Mouse (Mus musculus) small intestine, adult 2 months (tissue): ENCODE measurements around the gene Mal.

Source experiments
- CTCF ChIP-seq: fragments of 200-500 bp; IDR thresholded peaks from 2 replicates; pipeline ENCODE4 v1.5.1; 2012; ENCODE audit warnings: low read depth, mild to moderate bottlenecking, control low read depth, inconsistent platforms, low read length, moderate library complexity, mixed read lengths; ENCODE audit not compliant: insufficient replicate concordance, insufficient read length; ENCODE audit errors: extremely low read depth
- POLR2A ChIP-seq: fragments of 200-500 bp; IDR thresholded peaks from 2 replicates; pipeline ENCODE4 v1.6.1; 2012; ENCODE audit warnings: low read depth, mild to moderate bottlenecking, control low read depth, inconsistent platforms, low read length, moderate library complexity

DNA sequence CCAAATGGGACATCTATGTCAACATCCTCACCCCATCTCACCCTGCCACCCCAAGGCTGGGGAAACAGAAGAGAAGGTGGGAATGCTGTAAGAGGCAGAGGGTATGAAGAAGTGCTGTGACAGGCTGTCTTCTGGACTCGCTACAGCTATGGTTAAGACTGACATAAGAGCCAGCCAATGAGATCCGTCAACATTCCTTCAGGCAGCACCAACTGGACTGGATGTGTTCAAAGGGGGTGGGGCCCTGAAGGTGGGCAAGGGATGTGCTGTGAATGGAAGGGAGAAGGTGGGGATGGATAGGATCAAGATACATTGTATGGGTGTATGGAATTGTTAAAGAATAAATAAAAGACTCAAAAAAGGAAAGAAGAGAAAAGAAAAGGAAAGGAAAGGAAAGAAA is 23.9 kb downstream of the Mal start:
- no peak for TF ChIP-seq CTCF
- TF ChIP-seq POLR2A = no peak
